Mouse (Mus musculus) T-helper 1 cell (primary cell): Measurements from ENCODE around the gene Olfr485.
"Not testable (repeated sequence)": the region's sequence is repeated elsewhere in the genome, so short reads cannot be mapped to it uniquely, and the experiment has no call there.

Experiments
- in situ Hi-C: fragments of 300-600 bp; cut with MboI, MseI; formaldehyde crosslinking; loops from one replicate; pipeline ENCODE4 v1.15.1; 2025; ENCODE audit warnings: high pct_unique_total_duplicates

Gene Olfr485

DNA sequence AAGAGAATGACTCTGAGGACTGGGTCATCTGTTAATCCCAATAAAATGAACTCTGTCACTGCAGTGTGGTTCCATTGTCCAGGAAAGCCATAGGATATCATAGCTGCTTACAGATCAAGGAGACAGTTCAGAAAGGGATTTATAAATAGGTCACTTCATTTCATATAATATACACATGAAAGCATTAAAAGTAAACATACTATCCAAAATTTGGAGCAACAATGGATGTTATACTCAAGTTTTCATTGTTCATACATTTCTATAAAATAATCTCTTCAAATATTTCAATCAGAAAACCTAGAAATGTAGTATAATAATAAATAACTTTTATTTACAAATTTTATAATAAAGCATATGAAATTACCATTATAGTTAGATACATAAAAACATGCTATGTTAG is at the start of gene Olfr485:
TSS of gene Olfr485 (minus strand) at position 101 of the 400 bp plus-strand sequence.
- in situ Hi-C loops = loop anchor here (10.0 kb wide), 1 partner anchor 605 kb away; no protein-coding TSS in a partner anchor

DNA sequence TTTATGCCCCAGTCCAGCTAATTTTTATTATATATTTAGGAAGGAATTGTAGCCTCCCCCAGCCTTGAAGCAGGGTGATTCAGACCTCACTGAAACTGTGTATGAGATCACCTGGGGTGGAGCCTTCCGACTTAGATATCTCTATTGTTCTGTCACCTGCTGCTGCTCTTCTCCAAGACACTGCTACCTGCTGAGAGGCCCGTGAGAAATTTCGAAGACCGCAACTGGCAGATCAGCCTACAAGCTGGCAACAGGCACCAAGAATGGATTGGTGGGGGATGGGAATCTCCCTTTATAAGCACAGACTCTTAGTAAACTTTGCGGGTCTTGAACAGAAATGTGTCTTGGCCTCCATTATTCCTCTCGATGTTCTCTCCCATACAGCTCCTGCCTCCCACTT is 37.3 kb upstream of the Olfr485 start:
- in situ Hi-C loops = no loop called here

DNA sequence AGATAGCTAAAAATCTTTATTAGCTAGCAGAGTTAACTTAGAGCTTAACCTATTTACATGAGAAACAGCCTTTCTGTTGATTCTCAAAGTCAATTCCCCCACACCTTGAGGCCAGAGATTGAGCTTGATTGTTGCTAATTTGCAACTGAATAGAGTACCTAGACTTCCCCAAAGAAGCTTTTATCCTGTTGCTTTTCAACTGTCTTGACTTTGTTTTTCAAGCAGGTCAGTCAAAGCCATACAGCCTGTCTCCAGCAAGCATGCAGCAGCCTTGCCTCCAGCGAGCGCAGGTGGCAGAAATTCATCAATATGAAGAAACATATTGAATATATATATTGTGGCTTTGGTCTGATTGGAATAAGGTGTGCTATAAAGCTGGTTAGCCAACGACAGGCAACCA is 36.7 kb upstream of the Olfr485 start:
- in situ Hi-C loops = not testable (repeated sequence)

DNA sequence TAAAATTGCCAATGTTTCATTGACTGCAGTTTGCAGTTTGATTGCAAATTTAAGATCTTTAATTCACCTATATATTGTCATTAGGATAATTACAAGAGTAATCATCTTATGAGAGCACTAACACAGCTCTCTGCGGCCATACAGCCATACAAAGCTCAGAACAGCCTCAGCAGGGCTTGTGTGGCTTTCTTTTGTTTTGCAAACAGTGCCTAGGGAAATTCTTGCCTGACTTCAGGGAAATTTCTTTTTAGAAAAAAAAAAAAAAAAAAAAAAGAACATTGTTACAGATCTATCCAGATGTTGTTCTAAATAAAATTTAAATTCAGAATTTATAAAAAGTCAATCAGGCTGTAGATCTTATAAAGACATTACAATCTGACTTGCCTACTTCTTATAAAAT is 33.0 kb upstream of the Olfr485 start:
- in situ Hi-C loops = not testable (repeated sequence)

DNA sequence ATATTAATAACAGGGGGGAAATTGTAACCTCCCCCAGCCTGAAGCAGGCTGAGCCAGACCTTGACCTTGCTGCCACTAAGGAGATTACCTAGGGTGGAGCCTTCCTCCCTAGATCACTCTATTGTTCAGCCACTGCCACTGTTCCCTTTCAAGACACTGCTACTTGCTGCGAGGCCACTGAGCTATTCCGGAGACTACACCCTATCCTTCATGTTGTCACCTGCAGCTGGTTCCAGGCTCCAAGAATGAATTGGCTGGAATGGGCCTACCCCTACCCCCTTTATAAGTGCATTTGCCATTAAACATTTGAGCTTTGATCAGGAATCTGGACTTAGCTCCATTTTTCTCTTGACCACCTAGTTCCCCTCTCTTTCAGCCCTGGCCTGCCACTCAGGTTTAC is 31.5 kb upstream of the Olfr485 start:
- in situ Hi-C loops = not testable (repeated sequence)

DNA sequence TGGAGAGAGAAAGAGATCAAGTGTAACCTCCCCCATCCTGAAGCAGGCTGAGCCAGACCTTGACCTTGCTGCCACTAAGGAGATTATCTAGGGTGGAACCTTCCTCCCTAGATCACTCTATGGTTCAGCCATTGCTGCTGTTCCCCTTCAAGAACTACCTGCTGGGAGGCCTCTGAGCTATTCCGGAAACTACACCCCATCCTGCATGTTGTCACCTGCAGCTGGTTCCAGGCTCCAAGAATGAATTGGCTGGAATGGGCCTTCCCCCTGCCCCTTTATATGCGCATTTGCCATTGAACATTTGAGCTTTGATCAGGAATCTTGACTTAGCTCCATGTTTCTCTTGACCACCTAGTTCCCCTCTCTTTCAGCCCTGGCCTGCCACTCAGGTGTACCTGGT is 25.6 kb upstream of the Olfr485 start:
- in situ Hi-C loops = not testable (repeated sequence)

DNA sequence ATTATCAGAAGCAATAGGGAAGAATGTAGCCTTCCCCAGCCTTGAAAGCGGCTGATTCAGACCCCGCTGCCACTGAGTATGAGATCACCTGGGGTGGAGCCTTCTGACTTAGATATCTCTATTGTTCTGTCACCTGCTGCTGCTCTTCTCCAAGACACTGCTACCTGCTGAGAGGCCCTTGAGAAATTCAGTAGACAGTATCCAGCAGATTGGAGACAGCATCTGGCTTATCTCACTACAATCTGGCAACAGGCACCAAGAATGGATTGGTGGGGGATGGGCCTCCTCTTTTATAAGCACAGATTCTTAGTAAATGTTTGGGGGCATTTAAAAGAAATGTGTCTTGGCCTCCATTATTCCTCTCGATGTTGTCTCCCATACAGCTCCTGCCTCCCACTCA is 24.7 kb upstream of the Olfr485 start:
- in situ Hi-C loops = not testable (repeated sequence)

DNA sequence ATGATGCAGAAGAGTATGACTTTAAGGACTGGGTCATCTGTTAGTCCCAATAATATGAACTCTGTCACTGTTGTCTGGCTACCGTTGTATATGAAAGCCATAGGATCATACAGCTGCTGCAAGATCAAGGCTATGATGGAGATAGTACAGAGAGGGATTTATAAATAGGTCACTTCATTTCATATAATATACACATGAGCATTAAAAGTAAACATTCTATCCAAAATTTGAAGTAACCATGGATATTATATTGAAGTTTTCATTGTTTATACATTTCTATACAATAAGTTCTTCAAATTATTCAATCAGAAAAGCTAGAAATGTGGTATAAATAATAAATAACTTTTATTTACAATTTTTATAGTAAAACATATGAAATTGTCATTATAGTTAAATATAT is 13.0 kb upstream of the Olfr485 start, which contains the start of gene Olfr486:
TSS of gene Olfr486 (minus strand) at position 101 of the 400 bp plus-strand sequence.
- in situ Hi-C loops = loop anchor here (5.0 kb wide), 1 partner anchor 40 kb away; the partner anchor contains the start of gene Olfr487

DNA sequence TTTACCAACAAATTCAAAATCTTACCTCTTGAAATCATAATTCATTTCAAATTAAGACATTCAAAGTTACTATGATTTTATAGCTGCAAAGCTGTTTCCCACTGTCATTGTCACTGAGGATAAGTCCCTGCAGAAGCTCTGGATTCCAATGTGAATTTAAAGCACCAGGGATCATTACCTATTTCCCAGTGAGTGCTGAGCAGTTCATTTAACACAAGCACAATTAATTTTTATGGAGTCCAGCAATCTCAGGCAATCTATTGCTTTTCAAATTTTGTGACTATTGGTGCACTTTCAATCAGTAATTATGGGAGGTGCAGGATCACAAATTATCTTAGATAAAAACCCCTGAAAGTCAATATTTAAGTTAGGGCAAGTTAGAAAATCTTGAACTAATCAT is 32.3 kb downstream of the Olfr485 start, which contains the start of gene Olfr484:
TSS of gene Olfr484 (minus strand) at position 101 of the 400 bp plus-strand sequence.
- in situ Hi-C loops = no loop called here

DNA sequence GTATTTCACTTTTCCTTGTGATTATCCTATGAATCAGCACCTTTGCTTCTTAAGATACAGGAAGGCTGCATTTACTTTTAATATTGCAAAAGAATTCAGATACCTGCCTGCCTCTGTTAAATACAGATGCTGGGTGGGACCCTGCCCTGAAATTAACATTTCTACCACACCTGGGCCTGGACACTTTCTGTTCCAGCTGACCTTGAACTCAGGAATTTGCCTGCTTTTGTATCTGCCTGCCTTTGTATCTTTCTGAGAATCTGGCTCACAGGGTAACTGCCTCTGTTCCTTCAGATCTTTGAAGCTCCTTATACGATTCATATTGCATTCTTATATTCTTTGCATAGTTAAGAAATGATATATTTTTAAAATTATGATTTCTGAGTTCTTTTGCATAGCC is 38.3 kb downstream of the Olfr485 start:
- in situ Hi-C loops = no loop called here

DNA sequence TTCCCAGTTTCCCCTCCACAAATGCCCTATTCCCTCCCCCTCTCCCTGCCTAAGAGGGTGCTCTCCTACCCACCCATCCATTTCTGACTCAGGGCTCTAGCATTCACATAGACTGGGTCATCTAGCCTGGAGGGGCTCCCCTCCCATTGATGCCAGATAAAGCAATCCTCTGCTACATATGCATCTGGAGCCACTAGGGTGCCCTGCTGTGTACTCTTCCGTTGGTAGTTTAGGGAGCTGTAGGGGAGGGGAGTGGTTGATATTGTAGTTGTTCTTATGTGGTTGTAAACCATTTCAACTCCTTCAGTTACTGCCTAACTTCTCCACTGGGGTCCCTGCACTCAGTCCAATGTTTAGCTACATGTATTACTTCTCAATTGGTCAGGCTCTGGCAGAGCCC is 39.0 kb downstream of the Olfr485 start:
- in situ Hi-C loops = no loop called here
